Mouse (Mus musculus): ENCODE measurements at regions not wholly inside any gene's neighbourhood (a gene's known extent, or its start where the extent isn't known, plus 50 kb on each side); places are given as distances from the start of the nearest gene placed in this dataset.

DNA sequence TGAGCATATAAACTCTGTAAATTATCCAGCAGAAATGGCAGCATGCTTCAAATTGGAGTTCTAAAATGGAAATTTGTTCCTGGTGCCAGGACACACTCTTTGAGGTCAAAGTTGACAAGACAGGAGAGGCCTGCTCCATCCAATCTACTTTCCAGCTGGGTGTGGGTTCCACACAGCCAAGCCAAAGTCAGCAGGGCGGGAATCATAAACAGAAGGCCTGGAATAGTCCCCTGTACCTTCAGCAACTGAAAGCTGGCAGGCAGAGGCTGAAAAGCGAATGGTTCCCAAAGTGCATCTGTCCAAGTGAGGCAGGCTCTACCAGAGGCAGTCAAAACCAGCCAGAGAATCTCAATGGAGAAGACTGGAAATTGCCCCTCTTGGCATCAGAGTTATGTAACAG, 208.4 kb upstream of the Mctp2 start:
- no peak for TF ChIP-seq CTCF (IDR thresholded peaks at IDR 0.05; ENCODE audit: control insufficient read depth, insufficient read depth, insufficient read length)
- TF ChIP-seq FOSL1 (IDR thresholded peaks at IDR 0.05; ENCODE audit: insufficient read depth, low read length, poor library complexity, severe bottlenecking) = no peak
- no peak for TF ChIP-seq MYOG (IDR thresholded peaks at IDR 0.05; ENCODE audit: control insufficient read depth, extremely low read depth, insufficient read length)
- no peak for TF ChIP-seq CEBPB (IDR thresholded peaks at IDR 0.05; ENCODE audit: low read depth)
- TF ChIP-seq MAX (IDR thresholded peaks at IDR 0.05) = no peak
- TF ChIP-seq USF1 (IDR thresholded peaks at IDR 0.05; ENCODE audit: low read depth) = no peak
- no peak for TF ChIP-seq MYOD1 (IDR thresholded peaks at IDR 0.05; ENCODE audit: control insufficient read depth, insufficient read length, low read depth)
